Mouse (Mus musculus): Measurements from ENCODE around the gene Cdk20. TPM values are rescaled to one million over a fixed set of nuclear protein-coding genes. Genes with fewer than 3 reads are reported as not detected.

Cdk20 gene
- polyA plus RNA-seq (2012; fragmentation: generic; extraction: Trizol), result 11.4 TPM

GRCm38 (mm10) chr13:64432017-64432995 is at the start of gene Cdk20:
TSS of gene Cdk20 (plus strand) at chr13:64432314.
- Histone ChIP-seq H3K79me2 (ENCODE audit: control insufficient read depth, insufficient read depth) (no peaks in the 10 kb centered on the region), H3ac (ENCODE audit: control insufficient read depth, insufficient read length) (no peak within 1 kb of the TSS), H3K27me3 (ENCODE audit: control insufficient read depth, insufficient read depth, insufficient read length) (no peaks in the 10 kb centered on the region), H3K4me3 (peak within 1 kb of the TSS; percentile 37), H3K4me2 (ENCODE audit: low read depth) (peak within 1 kb of the TSS; percentile 69), H3K36me3 (ENCODE audit: control insufficient read depth, insufficient read depth) (no peaks in the 10 kb centered on the region)
- peak; percentile 95 for TF ChIP-seq USF1 (IDR thresholded peaks at IDR 0.05; ENCODE audit: low read depth)
- TF ChIP-seq REST (IDR thresholded peaks at IDR 0.05; ENCODE audit: insufficient read depth, insufficient read length), result no peak
- TF ChIP-seq POLR2AphosphoS2 (IDR thresholded peaks at IDR 0.05; ENCODE audit: insufficient read length, low read depth), result peak; percentile 13
- peak; percentile 36 to 92 (median 83) for TF ChIP-seq MYOG (IDR thresholded peaks at IDR 0.05; ENCODE audit: control insufficient read depth in 1 of 3, insufficient read depth in 1 of 3, insufficient read length in 2 of 3, low read depth in 2 of 3)
- TF ChIP-seq POLR2A (IDR thresholded peaks at IDR 0.05; ENCODE audit: insufficient read length, low read depth), result peak; percentile 58
- TF ChIP-seq MAX (IDR thresholded peaks at IDR 0.05; ENCODE audit: low read depth), result no peak
- TF ChIP-seq MYOD1 (IDR thresholded peaks at IDR 0.05; ENCODE audit: control insufficient read depth in 1 of 3, insufficient read length in 2 of 3, low read depth in 2 of 3), result peak in 2 of 3 experiments; percentile 86 to 90

- no peak overlapping the region for H3K4me3 ChIP-seq
- no peak overlapping the region for H3K4me2 ChIP-seq (ENCODE audit: low read depth)
- H3K36me3 ChIP-seq (ENCODE audit: control insufficient read depth, insufficient read depth), result no peaks in the 10 kb centered on the region
- H3K27me3 ChIP-seq (ENCODE audit: control insufficient read depth, insufficient read depth, insufficient read length), result no peaks in the 10 kb centered on the region
- TF ChIP-seq TCF12 (IDR thresholded peaks at IDR 0.05; ENCODE audit: insufficient read depth, poor library complexity, severe bottlenecking), result no peak
- no peak for TF ChIP-seq SRF (IDR thresholded peaks at IDR 0.05; ENCODE audit: control insufficient read depth, insufficient read length, low read depth)
- no peak for TF ChIP-seq POLR2A (IDR thresholded peaks at IDR 0.05; ENCODE audit: insufficient read length, low read depth)
- TF ChIP-seq E2F4 (IDR thresholded peaks at IDR 0.05; ENCODE audit: insufficient read depth), result no peak
- no peak for TF ChIP-seq USF1 (IDR thresholded peaks at IDR 0.05; ENCODE audit: low read depth)
- no peak for TF ChIP-seq TCF3 (IDR thresholded peaks at IDR 0.05; ENCODE audit: insufficient read length, low read depth)
- TF ChIP-seq CEBPB (IDR thresholded peaks at IDR 0.05; ENCODE audit: insufficient read depth, poor library complexity, severe bottlenecking), result no peak
- TF ChIP-seq MAX (IDR thresholded peaks at IDR 0.05; ENCODE audit: low read depth), result no peak
- TF ChIP-seq REST (IDR thresholded peaks at IDR 0.05; ENCODE audit: insufficient read depth, insufficient read length), result no peak
- TF ChIP-seq MYOG (IDR thresholded peaks at IDR 0.05; ENCODE audit: control insufficient read depth in 1 of 3, insufficient read depth in 1 of 3, insufficient read length in 2 of 3, low read depth in 2 of 3), result no peak
- no peaks in the 10 kb centered on the region for H3K79me2 ChIP-seq (ENCODE audit: control insufficient read depth, insufficient read depth)
- H3ac ChIP-seq (ENCODE audit: control insufficient read depth, insufficient read length), result no peak overlapping the region
These were observed 47.2 kb upstream of the Cdk20 start for GRCm38 (mm10) chr13:64384937-64385336.

GRCm38 (mm10) chr13:64386048-64386447 is 46.1 kb upstream of the Cdk20 start:
- TF ChIP-seq MAX (IDR thresholded peaks at IDR 0.05; ENCODE audit: low read depth) (no peak), POLR2A (IDR thresholded peaks at IDR 0.05; ENCODE audit: insufficient read length, low read depth) (no peak), USF1 (IDR thresholded peaks at IDR 0.05; ENCODE audit: low read depth) (no peak), MYOG (IDR thresholded peaks at IDR 0.05; ENCODE audit: control insufficient read depth in 1 of 3, insufficient read depth in 1 of 3, insufficient read length in 2 of 3, low read depth in 2 of 3) (no peak), REST (IDR thresholded peaks at IDR 0.05; ENCODE audit: insufficient read depth, insufficient read length) (no peak), E2F4 (IDR thresholded peaks at IDR 0.05; ENCODE audit: insufficient read depth) (no peak), TCF12 (IDR thresholded peaks at IDR 0.05; ENCODE audit: insufficient read depth, poor library complexity, severe bottlenecking) (no peak), TCF3 (IDR thresholded peaks at IDR 0.05; ENCODE audit: insufficient read length, low read depth) (no peak), POLR2AphosphoS2 (IDR thresholded peaks at IDR 0.05; ENCODE audit: insufficient read length, low read depth) (no peak), SRF (IDR thresholded peaks at IDR 0.05; ENCODE audit: control insufficient read depth, insufficient read length, low read depth) (no peak), MYOD1 (IDR thresholded peaks at IDR 0.05; ENCODE audit: control insufficient read depth in 1 of 3, insufficient read length in 2 of 3, low read depth in 2 of 3) (no peak), CEBPB (IDR thresholded peaks at IDR 0.05; ENCODE audit: insufficient read depth, poor library complexity, severe bottlenecking) (no peak)
- Histone ChIP-seq H3K27me3 (ENCODE audit: control insufficient read depth, insufficient read depth, insufficient read length) (no peaks in the 10 kb centered on the region), H3ac (ENCODE audit: control insufficient read depth, insufficient read length) (no peak overlapping the region), H3K36me3 (ENCODE audit: control insufficient read depth, insufficient read depth) (no peaks in the 10 kb centered on the region), H3K4me3 (no peak overlapping the region), H3K79me2 (ENCODE audit: control insufficient read depth, insufficient read depth) (no peaks in the 10 kb centered on the region), H3K4me2 (ENCODE audit: low read depth) (no peak overlapping the region)

GRCm38 (mm10) chr13:64388415-64388814 is 43.7 kb upstream of the Cdk20 start:
- H3K36me3 ChIP-seq (ENCODE audit: control insufficient read depth, insufficient read depth), result no peaks in the 10 kb centered on the region
- H3ac ChIP-seq (ENCODE audit: control insufficient read depth, insufficient read length), result no peak overlapping the region
- no peak overlapping the region for H3K4me3 ChIP-seq
- no peak overlapping the region for H3K4me2 ChIP-seq (ENCODE audit: low read depth)
- no peaks in the 10 kb centered on the region for H3K27me3 ChIP-seq (ENCODE audit: control insufficient read depth, insufficient read depth, insufficient read length)
- no peaks in the 10 kb centered on the region for H3K79me2 ChIP-seq (ENCODE audit: control insufficient read depth, insufficient read depth)
- TF ChIP-seq E2F4 (IDR thresholded peaks at IDR 0.05; ENCODE audit: insufficient read depth), result no peak
- TF ChIP-seq TCF12 (IDR thresholded peaks at IDR 0.05; ENCODE audit: insufficient read depth, poor library complexity, severe bottlenecking), result no peak
- no peak for TF ChIP-seq TCF3 (IDR thresholded peaks at IDR 0.05; ENCODE audit: insufficient read length, low read depth)
- TF ChIP-seq POLR2AphosphoS2 (IDR thresholded peaks at IDR 0.05; ENCODE audit: insufficient read length, low read depth), result no peak
- no peak for TF ChIP-seq REST (IDR thresholded peaks at IDR 0.05; ENCODE audit: insufficient read depth, insufficient read length)
- no peak for TF ChIP-seq USF1 (IDR thresholded peaks at IDR 0.05; ENCODE audit: low read depth)
- no peak for TF ChIP-seq SRF (IDR thresholded peaks at IDR 0.05; ENCODE audit: control insufficient read depth, insufficient read length, low read depth)
- no peak for TF ChIP-seq POLR2A (IDR thresholded peaks at IDR 0.05; ENCODE audit: insufficient read length, low read depth)
- TF ChIP-seq MAX (IDR thresholded peaks at IDR 0.05; ENCODE audit: low read depth), result no peak
- TF ChIP-seq CEBPB (IDR thresholded peaks at IDR 0.05; ENCODE audit: insufficient read depth, poor library complexity, severe bottlenecking), result no peak
- TF ChIP-seq MYOG (IDR thresholded peaks at IDR 0.05; ENCODE audit: control insufficient read depth in 1 of 3, insufficient read depth in 1 of 3, insufficient read length in 2 of 3, low read depth in 2 of 3), result no peak
- TF ChIP-seq MYOD1 (IDR thresholded peaks at IDR 0.05; ENCODE audit: control insufficient read depth in 1 of 3, insufficient read length in 2 of 3, low read depth in 2 of 3), result no peak

Measured in myocyte (in vitro differentiated cells).